Comparison of ENCODE assay signal across 22 mouse cellular contexts in the genomic region with DNA sequence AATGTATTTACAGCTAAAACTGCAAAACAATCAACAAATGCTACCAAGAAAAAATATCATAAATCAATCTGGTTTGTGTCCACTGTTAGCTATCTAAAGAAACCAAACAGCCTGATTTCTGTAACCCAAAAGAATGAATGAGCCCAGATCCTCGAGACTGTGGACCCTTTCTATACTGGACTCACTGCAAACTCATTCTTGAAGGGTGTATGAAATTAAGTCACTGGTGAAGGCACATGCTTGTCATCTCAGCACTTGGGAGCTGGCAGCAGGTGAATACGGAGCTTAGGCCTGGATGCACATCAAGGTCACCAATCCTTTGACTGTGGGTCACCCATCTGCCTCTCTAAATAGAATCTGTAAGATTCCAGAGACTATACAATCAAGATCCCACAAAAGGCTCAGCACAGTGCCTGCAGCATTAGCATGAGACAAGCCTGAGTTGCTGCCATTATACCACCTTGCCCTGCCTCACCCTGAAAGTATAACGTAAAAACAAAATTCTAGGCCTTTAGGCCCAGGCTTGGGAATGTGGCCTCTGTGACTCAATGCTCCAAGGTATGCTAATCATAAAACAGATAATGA.
"Had no signal": no experiment of that assay in that cellular context is flagged by ENCODE, and none has a peak within 500 bp of the region (broad histone marks: within the 10 kb centered on the region; RNA-seq: fewer than 3 reads in every experiment).

No protein-coding gene starts in this region.

- H3K36me3 ChIP-seq: heart, embryonic 13.5 days; heart, embryonic 15.5 days; hindbrain, embryonic 10.5 days; hindbrain, embryonic 12.5 days; intestine, embryonic 15.5 days; kidney, embryonic 15.5 days; limb, embryonic 13.5 days; limb, embryonic 15.5 days; liver, embryonic 12.5 days had no signal

- H3K4me3 ChIP-seq: heart, adult 2 months; heart, embryonic 13.5 days; heart, embryonic 15.5 days; hindbrain, embryonic 10.5 days; hindbrain, embryonic 12.5 days; intestine, embryonic 15.5 days; kidney, embryonic 15.5 days; limb, embryonic 13.5 days; limb, embryonic 15.5 days; liver, embryonic 12.5 days had no signal

- H3K27me3 ChIP-seq: heart, embryonic 13.5 days; heart, embryonic 15.5 days; hindbrain, embryonic 12.5 days; intestine, embryonic 15.5 days; kidney, embryonic 15.5 days; limb, embryonic 13.5 days; limb, embryonic 15.5 days; liver, embryonic 12.5 days had no signal

- H3K9me3 ChIP-seq: heart, embryonic 15.5 days; hindbrain, embryonic 12.5 days; intestine, embryonic 15.5 days; limb, embryonic 13.5 days; limb, embryonic 15.5 days had no signal

- DNase-seq: gastrocnemius, postnatal 14 days; heart, adult 2 months; heart, postnatal 4 days; kidney, adult 18-20 months; kidney, adult 8-10 months; kidney, postnatal 14 days; kidney, postnatal 36 days; layer of hippocampus, adult 9-11 months; layer of hippocampus, postnatal 36 days; left cerebral cortex, postnatal 4 days had no signal

- H3K9ac ChIP-seq: heart, embryonic 13.5 days; heart, embryonic 15.5 days; hindbrain, embryonic 12.5 days; hindbrain, embryonic 14.5 days; intestine, embryonic 15.5 days; kidney, embryonic 15.5 days; limb, embryonic 13.5 days; limb, embryonic 15.5 days; liver, embryonic 12.5 days; liver, embryonic 14.5 days had no signal

- H3K27ac ChIP-seq: heart, adult 2 months; heart, embryonic 13.5 days; heart, embryonic 15.5 days; hindbrain, embryonic 10.5 days; hindbrain, embryonic 12.5 days; hindbrain, embryonic 14.5 days; intestine, embryonic 15.5 days; kidney, embryonic 15.5 days; kidney, postnatal 0 days; limb, embryonic 13.5 days; limb, embryonic 15.5 days; liver, embryonic 12.5 days; liver, embryonic 14.5 days had no signal

- H3K4me1 ChIP-seq: heart, embryonic 15.5 days; hindbrain, embryonic 10.5 days; hindbrain, embryonic 12.5 days; intestine, embryonic 15.5 days; kidney, embryonic 15.5 days; liver, embryonic 12.5 days had no signal
